Mouse (Mus musculus): Measurements from ENCODE around the gene Olfr1314.

Olfr1314 gene

GRCm38 (mm10) chr2:112096681-112097080, at the start of gene Olfr1314:
Gene Olfr1314 (minus strand): TSS chr2:112096781.
- no peak for DNase-seq

DNA sequence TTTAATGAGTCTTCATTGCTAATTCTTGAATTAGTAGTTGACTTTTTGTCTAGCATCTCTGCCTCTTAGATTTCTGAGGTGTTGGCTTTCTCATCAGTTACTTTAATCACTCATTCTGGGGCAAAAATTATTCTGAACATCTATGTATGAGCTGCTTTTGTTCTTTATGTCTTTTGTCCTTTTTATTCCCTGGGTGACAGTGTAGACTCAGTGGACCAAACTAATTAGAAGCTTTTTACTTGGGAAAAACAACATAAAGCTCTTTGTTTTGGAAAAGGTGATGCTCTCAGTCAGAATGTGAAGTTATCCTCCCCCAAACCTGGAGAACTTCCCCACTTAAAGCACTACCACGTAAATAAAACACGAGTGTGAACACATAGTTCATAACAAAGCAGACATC, 43.4 kb upstream of the Olfr1314 start, which contains the start of gene Olfr1317:
Gene Olfr1317 (plus strand): TSS at position 301 of the 400 bp plus-strand sequence.
- no peak for DNase-seq

GRCm38 (mm10) chr2:112134877-112135276, 38.3 kb upstream of the Olfr1314 start, which contains the start of gene Olfr1316:
Gene Olfr1316 (minus strand): TSS chr2:112134977.
- DNase-seq: no peak

GRCm38 (mm10) chr2:112115340-112115739, 18.8 kb upstream of the Olfr1314 start, which contains the start of gene Olfr1315-ps1:
Gene Olfr1315-ps1 (minus strand): TSS chr2:112115440.
- DNase-seq: no peak

DNA sequence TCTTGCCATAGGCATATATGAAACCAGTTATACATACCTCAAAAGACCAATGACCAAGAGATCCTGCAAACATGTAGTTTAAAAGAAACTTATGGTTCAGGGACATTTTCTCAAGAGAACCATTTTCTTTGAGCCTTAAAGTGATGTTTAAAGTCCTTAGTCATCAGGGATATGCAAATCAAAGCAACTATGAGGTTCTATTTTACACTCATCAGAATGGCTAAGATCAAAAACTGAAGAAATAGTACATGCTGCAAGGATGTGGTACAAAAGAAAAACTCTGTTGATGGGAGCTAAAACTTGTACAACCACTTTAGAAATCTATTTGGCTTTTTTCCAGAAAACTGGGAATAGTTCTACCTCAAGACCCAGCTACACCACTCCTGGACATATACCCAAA, 18.8 kb downstream of the Olfr1314 start, which contains the start of gene Olfr1313:
Gene Olfr1313 (minus strand): TSS at position 101 of the 400 bp plus-strand sequence.
- no peak for DNase-seq

GRCm38 (mm10) chr2:112050138-112050537, 46.4 kb downstream of the Olfr1314 start, which contains the start of gene Olfr1312:
Gene Olfr1312 (minus strand): TSS chr2:112050238.
- no peak for DNase-seq

Data from right cerebral cortex, postnatal 25 days (tissue).